Mouse (Mus musculus): ENCODE measurements at regions not wholly inside any gene's neighbourhood (a gene's known extent, or its start where the extent isn't known, plus 50 kb on each side); places are given as distances from the start of the nearest gene placed in this dataset.
A peak's percentile ranks its signal among the peaks of the same experiment; 100 is the strongest.

GRCm38 (mm10) chr17:87202958-87203720 is 62.6 kb downstream of the Mcfd2 start:
- ATAC-seq (ENCODE audit: insufficient read depth), result no peak; the same call in 1 of the 2 replicates
- no peak overlapping the region for H3K4me2 ChIP-seq
- 22% methylated on average over 5 of the region's 5 CpGs for WGBS (ENCODE audit: insufficient replicate concordance)
- no peaks in the 10 kb centered on the region for H3K36me3 ChIP-seq (replicated peaks)
- H3K9ac ChIP-seq, result no peak overlapping the region
- no peaks in the 10 kb centered on the region for H3K9me3 ChIP-seq (replicated peaks)
- H3K4me3 ChIP-seq (replicated peaks), result no peak overlapping the region
- H3K4me1 ChIP-seq (replicated peaks), result peaks cover 23% of the 10 kb centered on the region
- no peak overlapping the region for H3K27ac ChIP-seq (replicated peaks)
- H3K27me3 ChIP-seq, result no peaks in the 10 kb centered on the region

GRCm38 (mm10) chr17:87202490-87202889 is 63.2 kb downstream of the Mcfd2 start:
- no peak overlapping the region for H3K9ac ChIP-seq
- peaks cover 23% of the 10 kb centered on the region for H3K4me1 ChIP-seq (replicated peaks)
- 23% methylated on average over 6 of the region's 6 CpGs for WGBS (ENCODE audit: insufficient replicate concordance)
- H3K27me3 ChIP-seq, result no peaks in the 10 kb centered on the region
- H3K36me3 ChIP-seq (replicated peaks), result no peaks in the 10 kb centered on the region
- no peak overlapping the region for H3K27ac ChIP-seq (replicated peaks)
- H3K4me3 ChIP-seq (replicated peaks), result no peak overlapping the region
- no peak overlapping the region for H3K4me2 ChIP-seq
- H3K9me3 ChIP-seq (replicated peaks), result no peaks in the 10 kb centered on the region
- ATAC-seq (ENCODE audit: insufficient read depth), result 0 out of 2 replicates have a peak, but pooled peaks have one; percentile 45

GRCm38 (mm10) chr17:87200721-87201242 is 65.0 kb downstream of the Mcfd2 start:
- Histone ChIP-seq H3K9me3 (replicated peaks) (no peaks in the 10 kb centered on the region), H3K36me3 (replicated peaks) (no peaks in the 10 kb centered on the region), H3K9ac (no peak overlapping the region), H3K27ac (replicated peaks) (no peak overlapping the region), H3K4me2 (no peak overlapping the region), H3K4me1 (replicated peaks) (peaks cover 23% of the 10 kb centered on the region), H3K4me3 (replicated peaks) (no peak overlapping the region), H3K27me3 (no peaks in the 10 kb centered on the region)
- ATAC-seq (ENCODE audit: insufficient read depth), result no peak
- WGBS (ENCODE audit: insufficient replicate concordance), result 64% methylated on average over 3 of the region's 3 CpGs

GRCm38 (mm10) chr17:87200134-87200533 is 65.6 kb downstream of the Mcfd2 start:
- Histone ChIP-seq H3K4me1 (replicated peaks) (peaks cover 23% of the 10 kb centered on the region), H3K4me2 (no peak overlapping the region), H3K9ac (no peak overlapping the region), H3K27ac (replicated peaks) (no peak overlapping the region), H3K36me3 (replicated peaks) (no peaks in the 10 kb centered on the region), H3K27me3 (no peaks in the 10 kb centered on the region), H3K9me3 (replicated peaks) (no peaks in the 10 kb centered on the region), H3K4me3 (replicated peaks) (no peak overlapping the region)
- 49% methylated on average over 2 of the region's 2 CpGs for WGBS (ENCODE audit: insufficient replicate concordance)
- no peak for ATAC-seq (ENCODE audit: insufficient read depth)

- Histone ChIP-seq H3K36me3 (replicated peaks) (no peaks in the 10 kb centered on the region), H3K27me3 (no peaks in the 10 kb centered on the region), H3K27ac (replicated peaks) (no peak overlapping the region), H3K4me3 (replicated peaks) (no peak overlapping the region), H3K4me1 (replicated peaks) (peaks cover 23% of the 10 kb centered on the region), H3K9ac (no peak overlapping the region), H3K9me3 (replicated peaks) (no peaks in the 10 kb centered on the region), H3K4me2 (no peak overlapping the region)
- 58% methylated on average over 3 of the region's 3 CpGs for WGBS (ENCODE audit: insufficient replicate concordance)
- no peak for ATAC-seq (ENCODE audit: insufficient read depth)
These were observed 66.6 kb downstream of the Mcfd2 start for GRCm38 (mm10) chr17:87199134-87199533.

- H3K27me3 ChIP-seq, result no peaks in the 10 kb centered on the region
- 59% methylated on average over 4 of the region's 4 CpGs for WGBS (ENCODE audit: insufficient replicate concordance)
- no peak overlapping the region for H3K27ac ChIP-seq (replicated peaks)
- no peak for ATAC-seq (ENCODE audit: insufficient read depth)
- H3K36me3 ChIP-seq (replicated peaks), result no peaks in the 10 kb centered on the region
- no peak overlapping the region for H3K4me3 ChIP-seq (replicated peaks)
- H3K9ac ChIP-seq, result no peak overlapping the region
- no peaks in the 10 kb centered on the region for H3K9me3 ChIP-seq (replicated peaks)
- H3K4me2 ChIP-seq, result no peak overlapping the region
- H3K4me1 ChIP-seq (replicated peaks), result peaks cover 10% of the 10 kb centered on the region
These were observed 68.3 kb downstream of the Mcfd2 start for GRCm38 (mm10) chr17:87197434-87197833.

GRCm38 (mm10) chr17:87194639-87195038 is 71.1 kb downstream of the Mcfd2 start:
- ATAC-seq (ENCODE audit: insufficient read depth), result no peak
- Histone ChIP-seq H3K27ac (replicated peaks) (no peak overlapping the region), H3K27me3 (no peaks in the 10 kb centered on the region), H3K9me3 (replicated peaks) (no peaks in the 10 kb centered on the region), H3K4me1 (replicated peaks) (no peaks in the 10 kb centered on the region), H3K4me2 (no peak overlapping the region), H3K4me3 (replicated peaks) (no peak overlapping the region), H3K36me3 (replicated peaks) (no peaks in the 10 kb centered on the region), H3K9ac (no peak overlapping the region)
- 72% methylated on average over 11 of the region's 11 CpGs for WGBS (ENCODE audit: insufficient replicate concordance)

- H3K27me3 ChIP-seq, result no peaks in the 10 kb centered on the region
- no peak overlapping the region for H3K4me3 ChIP-seq (replicated peaks)
- ATAC-seq (ENCODE audit: insufficient read depth), result no peak
- WGBS (ENCODE audit: insufficient replicate concordance), result 26% methylated on average over 7 of the region's 7 CpGs
- no peaks in the 10 kb centered on the region for H3K9me3 ChIP-seq (replicated peaks)
- H3K36me3 ChIP-seq (replicated peaks), result no peaks in the 10 kb centered on the region
- H3K27ac ChIP-seq (replicated peaks), result no peak overlapping the region
- H3K4me2 ChIP-seq, result no peak overlapping the region
- H3K9ac ChIP-seq, result no peak overlapping the region
- no peaks in the 10 kb centered on the region for H3K4me1 ChIP-seq (replicated peaks)
These were observed 72.3 kb downstream of the Mcfd2 start for GRCm38 (mm10) chr17:87193482-87193881.

GRCm38 (mm10) chr17:87189670-87190069 is 76.1 kb downstream of the Mcfd2 start:
- H3K4me3 ChIP-seq (replicated peaks), result no peak overlapping the region
- H3K4me1 ChIP-seq (replicated peaks), result no peaks in the 10 kb centered on the region
- no peaks in the 10 kb centered on the region for H3K36me3 ChIP-seq (replicated peaks)
- H3K27me3 ChIP-seq, result no peaks in the 10 kb centered on the region; the same call in 1 of the 2 replicates
- H3K9me3 ChIP-seq (replicated peaks), result no peaks in the 10 kb centered on the region
- no peak for ATAC-seq (ENCODE audit: insufficient read depth)
- no peak overlapping the region for H3K27ac ChIP-seq (replicated peaks)
- H3K4me2 ChIP-seq, result no peak overlapping the region
- no peak overlapping the region for H3K9ac ChIP-seq
- WGBS (ENCODE audit: insufficient replicate concordance), result 74% methylated on average over 3 of the region's 3 CpGs
